Mouse (Mus musculus) myocyte (in vitro differentiated cells): Measurements from ENCODE around the gene Nsun2.

Experiments used
- CEBPB ChIP-seq: IDR thresholded peaks from 2 replicates; pipeline ENCODE4 v1.6.1; 2011; ENCODE audit warnings: mild to moderate bottlenecking, moderate library complexity; ENCODE audit not compliant: poor library complexity, insufficient read depth, severe bottlenecking
- E2F4 ChIP-seq: IDR thresholded peaks from one replicate; pipeline ENCODE4 v1.6.1; 2011; ENCODE audit warnings: mild to moderate bottlenecking, control low read depth, moderate library complexity; ENCODE audit not compliant: insufficient read depth
- MAX ChIP-seq: IDR thresholded peaks from one replicate; pipeline ENCODE4 v1.6.1; 2011; ENCODE audit warnings: low read depth, mild to moderate bottlenecking, control low read depth
- MYOD1 ChIP-seq, 3 experiments: IDR thresholded peaks; one replicate each; pipeline ENCODE4 v1.6.1; 2011; ENCODE audit warnings: control low read depth in 2 of 3, low read depth in 2 of 3, mild to moderate bottlenecking in 2 of 3, moderate library complexity in 1 of 3; ENCODE audit not compliant: insufficient read length in 2 of 3, control insufficient read depth in 1 of 3
- MYOG ChIP-seq, 3 experiments: IDR thresholded peaks; one replicate each; pipeline ENCODE4 v1.6.1; 2011; ENCODE audit warnings: control low read depth in 2 of 3, low read depth in 2 of 3, mild to moderate bottlenecking in 2 of 3; ENCODE audit not compliant: insufficient read length in 2 of 3, control insufficient read depth in 1 of 3, insufficient read depth in 1 of 3
- POLR2A ChIP-seq: IDR thresholded peaks from one replicate; pipeline ENCODE4 v1.6.1; 2011; ENCODE audit warnings: low read depth, mild to moderate bottlenecking, control low read depth, moderate library complexity; ENCODE audit not compliant: insufficient read length
- POLR2AphosphoS2 ChIP-seq: IDR thresholded peaks from one replicate; pipeline ENCODE4 v1.6.1; 2011; ENCODE audit warnings: low read depth, control low read depth; ENCODE audit not compliant: insufficient read length
- REST ChIP-seq: IDR thresholded peaks from one replicate; pipeline ENCODE4 v1.6.1; 2011; ENCODE audit warnings: mild to moderate bottlenecking, control low read depth, moderate library complexity; ENCODE audit not compliant: insufficient read depth, insufficient read length
- SRF ChIP-seq: IDR thresholded peaks from one replicate; pipeline ENCODE4 v1.6.1; 2011; ENCODE audit warnings: low read depth; ENCODE audit not compliant: control insufficient read depth, insufficient read length
- TCF12 ChIP-seq: IDR thresholded peaks from one replicate; pipeline ENCODE4 v1.6.1; 2011; ENCODE audit warnings: mild to moderate bottlenecking, control low read depth; ENCODE audit not compliant: poor library complexity, insufficient read depth, severe bottlenecking
- TCF3 ChIP-seq: IDR thresholded peaks from one replicate; pipeline ENCODE4 v1.6.1; 2011; ENCODE audit warnings: low read depth, control low read depth; ENCODE audit not compliant: insufficient read length
- USF1 ChIP-seq: IDR thresholded peaks from one replicate; pipeline ENCODE4 v1.6.1; 2011; ENCODE audit warnings: low read depth, mild to moderate bottlenecking, control low read depth, moderate library complexity

DNA sequence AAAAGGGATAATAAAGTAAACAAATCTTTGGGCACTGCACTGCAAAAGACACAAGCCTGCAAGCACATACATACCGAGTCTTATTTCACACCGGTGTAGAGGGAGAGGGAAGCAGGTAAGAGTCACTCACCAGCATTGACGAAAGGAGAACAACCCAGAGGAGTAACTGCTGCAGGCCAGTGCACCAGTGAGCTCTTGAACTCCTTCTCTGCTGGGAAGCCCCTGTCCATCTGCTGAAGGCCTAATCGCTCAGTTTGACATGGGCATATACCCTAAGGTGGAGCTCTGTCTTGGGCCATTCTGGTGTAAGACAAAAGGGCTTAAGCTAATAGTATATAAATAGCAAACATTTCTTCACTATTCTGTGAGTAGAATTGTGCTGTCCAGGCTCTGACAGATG lies 106.6 kb downstream of the Nsun2 start:
- TF ChIP-seq POLR2A: no peak
- no peak for TF ChIP-seq MYOD1 (IDR thresholded peaks at IDR 0.05; ENCODE audit: control insufficient read depth in 1 of 3, insufficient read length in 2 of 3, low read depth in 2 of 3)
- TF ChIP-seq USF1: no peak
- no peak for TF ChIP-seq E2F4
- TF ChIP-seq MAX: no peak
- no peak for TF ChIP-seq POLR2AphosphoS2
- TF ChIP-seq TCF3: no peak
- TF ChIP-seq CEBPB: no peak
- TF ChIP-seq MYOG (IDR thresholded peaks at IDR 0.05; ENCODE audit: control insufficient read depth in 1 of 3, insufficient read depth in 1 of 3, insufficient read length in 2 of 3, low read depth in 2 of 3): no peak
- no peak for TF ChIP-seq REST
- no peak for TF ChIP-seq TCF12
- no peak for TF ChIP-seq SRF
